Mouse (Mus musculus): ENCODE measurements around the gene Efna2. TPM values are rescaled to one million over a fixed set of nuclear protein-coding genes. Genes with fewer than 3 reads are reported as not detected.
A peak's percentile ranks its signal among the peaks of the same experiment; 100 is the strongest.

The Efna2 gene
- total and polyA plus RNA-seq, 2 experiments from 2014 or later, result 51.1 to 52.1 TPM

- Histone ChIP-seq H3K4me3 (ENCODE audit: low read depth, low read length) (peak overlapping the region; percentile 68), H3K9me3 (ENCODE audit: low read length) (no peaks in the 10 kb centered on the region), H3K27ac (ENCODE audit: low read depth, low read length) (peak overlapping the region; percentile 32; the same call in 1 of the 2 replicates), H3K4me1 (ENCODE audit: insufficient read depth, low read length) (peaks cover 18% of the 10 kb centered on the region; the same call in 1 of the 2 replicates), H3K27me3 (ENCODE audit: insufficient read depth, low read length) (no peaks in the 10 kb centered on the region), H3K36me3 (ENCODE audit: insufficient read depth, low read length) (no peaks in the 10 kb centered on the region), H3K9ac (replicated peaks; ENCODE audit: low read length, poor library complexity, severe bottlenecking) (peak overlapping the region; percentile 81; the same call in 1 of the 2 replicates), H3K4me2 (ENCODE audit: low read depth, low read length, poor library complexity, severe bottlenecking) (peak overlapping the region; percentile 86)
- ATAC-seq (ENCODE audit: low FRiP score) (no peak), DNase-seq (ENCODE audit: low spot score) (no peak)
- TF ChIP-seq CTCF (IDR thresholded peaks at IDR 0.05), result no peak
- 16% methylated on average over 5 of the region's 5 CpGs for WGBS
Observed at GRCm38 (mm10) chr10:80180823-80181222, 1.5 kb downstream of the Efna2 start.

DNA sequence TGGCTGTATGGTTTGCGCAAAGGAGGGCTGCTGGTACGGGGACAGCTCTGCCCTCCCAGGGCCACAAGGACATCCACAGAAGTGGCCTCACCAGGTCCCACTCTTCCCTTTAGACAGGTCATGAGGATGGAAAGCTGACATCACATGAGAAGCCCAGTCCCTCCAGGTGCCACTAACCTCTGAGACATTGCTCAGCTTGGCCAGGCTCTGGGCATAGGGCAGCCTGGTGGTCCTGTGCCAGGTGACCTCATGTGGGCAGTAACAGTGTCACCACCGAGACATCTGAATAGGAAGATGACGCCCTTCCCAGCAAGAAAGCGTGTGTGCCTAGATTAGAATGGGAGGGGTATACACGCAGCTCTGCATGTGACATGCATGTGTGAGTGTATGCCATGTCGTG is 3.3 kb downstream of the Efna2 start:
- 60% methylated on average over 7 of the region's 7 CpGs for WGBS
- no peak for DNase-seq (ENCODE audit: low spot score)
- Histone ChIP-seq H3K4me1 (ENCODE audit: insufficient read depth, low read length) (peaks cover 18% of the 10 kb centered on the region; the same call in 1 of the 2 replicates), H3K9ac (replicated peaks; ENCODE audit: low read length, poor library complexity, severe bottlenecking) (peak overlapping the region; percentile 57), H3K4me2 (ENCODE audit: low read depth, low read length, poor library complexity, severe bottlenecking) (peak overlapping the region; percentile 86), H3K36me3 (ENCODE audit: insufficient read depth, low read length) (peaks cover 8% of the 10 kb centered on the region; the same call in 1 of the 2 replicates), H3K9me3 (ENCODE audit: low read length) (no peaks in the 10 kb centered on the region), H3K27ac (ENCODE audit: low read depth, low read length) (0 out of 2 replicates have a peak overlapping the region, but pooled peaks have one; percentile 26), H3K27me3 (ENCODE audit: insufficient read depth, low read length) (no peaks in the 10 kb centered on the region), H3K4me3 (ENCODE audit: low read depth, low read length) (peak overlapping the region; percentile 68; the same call in 1 of the 2 replicates)
- TF ChIP-seq CTCF (IDR thresholded peaks at IDR 0.05), result no peak
- no peak for ATAC-seq (ENCODE audit: low FRiP score)

GRCm38 (mm10) chr10:80186649-80187048 is 7.4 kb downstream of the Efna2 start:
- ATAC-seq (ENCODE audit: low FRiP score) (no peak), DNase-seq (ENCODE audit: low spot score) (no peak)
- H3K27ac ChIP-seq (ENCODE audit: low read depth, low read length), result no peak overlapping the region
- no peak overlapping the region for H3K4me3 ChIP-seq (ENCODE audit: low read depth, low read length)
- H3K9ac ChIP-seq (replicated peaks; ENCODE audit: low read length, poor library complexity, severe bottlenecking), result no peak overlapping the region
- peaks cover 19% of the 10 kb centered on the region for H3K36me3 ChIP-seq (ENCODE audit: insufficient read depth, low read length)
- H3K4me2 ChIP-seq (ENCODE audit: low read depth, low read length, poor library complexity, severe bottlenecking), result no peak overlapping the region
- no peaks in the 10 kb centered on the region for H3K27me3 ChIP-seq (ENCODE audit: insufficient read depth, low read length)
- WGBS, result 43% methylated on average over 27 of the region's 27 CpGs
- 0 out of 2 replicates have a peak, but pooled peaks cover 4% of the 10 kb centered on the region for H3K4me1 ChIP-seq (ENCODE audit: insufficient read depth, low read length)
- TF ChIP-seq CTCF (IDR thresholded peaks at IDR 0.05), result no peak
- H3K9me3 ChIP-seq (ENCODE audit: low read length), result no peaks in the 10 kb centered on the region

GRCm38 (mm10) chr10:80187739-80188138 is 8.5 kb downstream of the Efna2 start:
- Histone ChIP-seq H3K9me3 (ENCODE audit: low read length) (no peaks in the 10 kb centered on the region), H3K4me2 (ENCODE audit: low read depth, low read length, poor library complexity, severe bottlenecking) (no peak overlapping the region), H3K9ac (replicated peaks; ENCODE audit: low read length, poor library complexity, severe bottlenecking) (no peak overlapping the region), H3K4me1 (ENCODE audit: insufficient read depth, low read length) (no peaks in the 10 kb centered on the region), H3K36me3 (ENCODE audit: insufficient read depth, low read length) (peaks cover 19% of the 10 kb centered on the region), H3K27me3 (ENCODE audit: insufficient read depth, low read length) (no peaks in the 10 kb centered on the region), H3K4me3 (ENCODE audit: low read depth, low read length) (no peak overlapping the region), H3K27ac (ENCODE audit: low read depth, low read length) (no peak overlapping the region)
- DNase-seq (ENCODE audit: low spot score) (no peak), ATAC-seq (ENCODE audit: low FRiP score) (no peak)
- 58% methylated on average over 10 of the region's 10 CpGs for WGBS
- TF ChIP-seq CTCF (IDR thresholded peaks at IDR 0.05), result no peak

DNA sequence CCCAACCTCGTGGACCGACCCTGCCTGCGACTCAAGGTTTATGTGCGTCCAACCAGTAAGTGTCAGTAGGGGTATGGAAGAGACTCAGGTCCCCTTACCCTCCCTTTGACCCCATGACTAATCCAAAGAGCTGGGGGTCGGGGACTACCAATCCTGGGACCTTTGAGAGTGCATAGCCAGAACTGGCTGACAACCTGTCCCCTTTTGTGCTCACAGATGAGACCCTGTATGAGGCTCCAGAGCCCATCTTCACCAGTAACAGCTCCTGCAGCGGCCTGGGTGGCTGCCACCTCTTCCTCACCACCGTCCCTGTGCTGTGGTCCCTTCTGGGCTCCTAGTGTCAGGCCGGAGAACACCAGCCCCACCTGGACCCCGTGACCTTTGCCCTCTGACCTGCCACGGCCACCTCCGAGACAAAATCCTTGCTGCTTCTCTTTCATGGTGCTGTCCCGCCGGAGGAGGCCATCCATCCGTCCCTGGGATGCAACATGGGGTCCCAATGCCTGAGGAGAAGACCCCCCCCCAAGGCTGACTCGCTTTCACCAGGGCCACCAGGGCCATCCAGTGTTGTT is 9.3 kb downstream of the Efna2 start:
- no peaks in the 10 kb centered on the region for H3K9me3 ChIP-seq (ENCODE audit: low read length)
- 40% methylated on average over 15 of the region's 15 CpGs for WGBS
- peak overlapping the region; percentile 10; the same call in 1 of the 2 replicates for H3K9ac ChIP-seq (replicated peaks; ENCODE audit: low read length, poor library complexity, severe bottlenecking)
- H3K4me1 ChIP-seq (ENCODE audit: insufficient read depth, low read length), result no peaks in the 10 kb centered on the region
- H3K27me3 ChIP-seq (ENCODE audit: insufficient read depth, low read length), result no peaks in the 10 kb centered on the region
- no peak for TF ChIP-seq CTCF (IDR thresholded peaks at IDR 0.05)
- DNase-seq (ENCODE audit: low spot score) (no peak), ATAC-seq (ENCODE audit: low FRiP score) (no peak)
- H3K36me3 ChIP-seq (ENCODE audit: insufficient read depth, low read length), result peaks cover 19% of the 10 kb centered on the region
- H3K4me3 ChIP-seq (ENCODE audit: low read depth, low read length), result no peak overlapping the region
- no peak overlapping the region for H3K27ac ChIP-seq (ENCODE audit: low read depth, low read length)
- H3K4me2 ChIP-seq (ENCODE audit: low read depth, low read length, poor library complexity, severe bottlenecking), result no peak overlapping the region

DNA sequence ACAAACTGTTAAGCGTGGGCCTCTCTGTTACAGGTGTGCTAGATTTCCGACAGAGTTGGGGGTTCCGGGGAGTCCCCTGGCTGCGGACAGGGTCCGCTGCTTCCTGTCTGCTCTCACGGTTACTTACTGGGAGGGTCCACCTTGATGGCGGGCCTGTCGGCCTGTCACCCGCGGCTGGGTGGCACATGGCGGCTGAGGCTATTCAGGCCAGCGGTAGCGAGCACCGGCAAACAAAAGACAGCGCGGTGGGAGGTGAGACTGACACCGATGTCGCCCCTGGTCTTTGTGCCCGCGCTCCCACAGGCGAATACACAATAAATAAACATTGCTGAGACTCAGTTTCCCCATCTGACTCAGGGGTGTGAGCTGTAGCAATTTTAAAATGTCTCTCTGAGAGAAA is 10.7 kb downstream of the Efna2 start:
- DNase-seq (ENCODE audit: low spot score), result no peak
- no peak for TF ChIP-seq CTCF (IDR thresholded peaks at IDR 0.05)
- Histone ChIP-seq H3K4me1 (ENCODE audit: insufficient read depth, low read length) (no peaks in the 10 kb centered on the region), H3K27ac (ENCODE audit: low read depth, low read length) (peak overlapping the region; percentile 84), H3K9ac (replicated peaks; ENCODE audit: low read length, poor library complexity, severe bottlenecking) (peak overlapping the region; percentile 62), H3K27me3 (ENCODE audit: insufficient read depth, low read length) (no peaks in the 10 kb centered on the region), H3K36me3 (ENCODE audit: insufficient read depth, low read length) (peaks cover 19% of the 10 kb centered on the region), H3K9me3 (ENCODE audit: low read length) (no peaks in the 10 kb centered on the region), H3K4me3 (ENCODE audit: low read depth, low read length) (peak overlapping the region; percentile 30), H3K4me2 (ENCODE audit: low read depth, low read length, poor library complexity, severe bottlenecking) (peak overlapping the region; percentile 58)
- 9% methylated on average over 21 of the region's 21 CpGs for WGBS
- no peak for ATAC-seq (ENCODE audit: low FRiP score)
